8 mouse cellular contexts compared by ENCODE assay signal in the genomic region with DNA sequence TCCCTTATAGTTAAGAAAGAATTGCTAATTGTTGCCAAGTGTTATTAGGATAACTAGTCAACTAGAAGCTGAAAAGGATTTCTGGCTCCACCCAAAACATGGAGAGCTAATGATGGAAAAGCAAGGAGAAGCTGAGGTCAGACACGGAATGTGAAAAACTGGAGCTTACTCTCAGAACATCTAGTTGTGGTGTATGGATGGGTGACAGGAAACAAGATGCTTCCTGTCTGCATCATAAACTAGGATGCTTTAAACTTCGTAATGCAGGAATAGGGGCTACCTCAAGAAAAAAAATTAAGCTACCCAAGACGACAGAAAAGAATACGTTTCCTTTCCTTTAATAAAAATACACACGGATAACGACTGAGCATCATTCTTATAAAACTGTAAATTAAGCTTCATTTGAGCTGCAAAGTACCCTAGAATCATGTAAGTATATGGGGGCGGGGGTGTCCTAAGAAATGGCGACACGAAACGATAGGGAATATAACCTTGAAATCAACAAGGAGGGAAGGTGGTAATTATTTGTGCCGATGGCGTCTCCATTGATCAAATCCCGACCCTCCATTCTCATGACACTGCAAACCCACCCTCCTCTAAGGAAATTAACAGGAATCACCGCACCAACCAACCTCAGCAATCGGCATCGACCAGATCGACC. TPM values are rescaled to one million over a fixed set of nuclear protein-coding genes. Genes with fewer than 3 reads are reported as not detected.
A peak's percentile ranks its signal among the peaks of the same experiment; 100 is the strongest.
DNase-seq lines count a peak whose midpoint lies in the region; ATAC-seq and TF ChIP-seq lines count a peak whose summit lies in the region.

No protein-coding gene starts in this region.

- peak overlapping the region; percentile 43 for H3K9ac ChIP-seq in lung, postnatal 0 days (replicated peaks; ENCODE audit: low read depth)
- peak overlapping the region; percentile 71 for H3K9ac ChIP-seq in hindbrain, embryonic 13.5 days
- H3K9ac ChIP-seq in midbrain, embryonic 13.5 days (replicated peaks): peak overlapping the region; percentile 54

- H3K9me3 ChIP-seq in lung, postnatal 0 days (ENCODE audit: low read length): no peaks in the 10 kb centered on the region
- H3K9me3 ChIP-seq in hindbrain, embryonic 13.5 days: no peaks in the 10 kb centered on the region
- no peaks in the 10 kb centered on the region for H3K9me3 ChIP-seq in midbrain, embryonic 13.5 days

- peak overlapping the region; percentile 60 for H3K4me3 ChIP-seq in lung, postnatal 0 days (ENCODE audit: low read depth, low read length)
- H3K4me3 ChIP-seq in hindbrain, embryonic 13.5 days: peak overlapping the region; percentile 49
- peak overlapping the region; percentile 46 for H3K4me3 ChIP-seq in midbrain, embryonic 13.5 days (replicated peaks)

- TF ChIP-seq CTCF in lung, postnatal 0 days (IDR thresholded peaks at IDR 0.05): no peak

- no peak for DNase-seq in lung, postnatal 0 days (ENCODE audit: low spot score)
- DNase-seq in lung, postnatal 10 days: no peak
- peak; percentile 1 for DNase-seq in c-Kit-positive CD71-positive TER-119-positive erythroid progenitor cells, embryonic 14.5 days (ENCODE audit: low spot score)
- no peak for DNase-seq in ovary, postnatal 36 days (ENCODE audit: low spot score)
- DNase-seq in cerebellum, adult 8-10 months: no peak

- no peaks in the 10 kb centered on the region for H3K4me1 ChIP-seq in lung, postnatal 0 days (ENCODE audit: insufficient read depth, low read depth, low read length)
- 0 out of 2 replicates have a peak, but pooled peaks cover 3% of the 10 kb centered on the region for H3K4me1 ChIP-seq in hindbrain, embryonic 13.5 days (replicated peaks)
- peaks cover 6% of the 10 kb centered on the region; the same call in 1 of the 2 replicates for H3K4me1 ChIP-seq in midbrain, embryonic 13.5 days (replicated peaks)

- peak overlapping the region; percentile 60 for H3K27ac ChIP-seq in lung, postnatal 0 days (ENCODE audit: low read length)
- H3K27ac ChIP-seq in hindbrain, embryonic 13.5 days: peak overlapping the region; percentile 90
- H3K27ac ChIP-seq in midbrain, embryonic 13.5 days: peak overlapping the region; percentile 80

- ATAC-seq in lung, postnatal 0 days: 0 out of 2 replicates have a peak, but pooled peaks have one; percentile 5
- no peak for ATAC-seq in hindbrain, embryonic 13.5 days (ENCODE audit: low FRiP score)
- no peak for ATAC-seq in midbrain, embryonic 13.5 days
- no peak for ATAC-seq in erythroid progenitor cell, adult 5-6 weeks (replicated peaks; ENCODE audit: low FRiP score, poor library complexity, severe bottlenecking)

- H3K36me3 ChIP-seq in lung, postnatal 0 days (ENCODE audit: insufficient read depth, low read length): no peaks in the 10 kb centered on the region
- no peaks in the 10 kb centered on the region for H3K36me3 ChIP-seq in hindbrain, embryonic 13.5 days
- no peaks in the 10 kb centered on the region for H3K36me3 ChIP-seq in midbrain, embryonic 13.5 days

- H3K4me2 ChIP-seq in lung, postnatal 0 days (replicated peaks; ENCODE audit: low read depth, low read length): peak overlapping the region; percentile 50
- H3K4me2 ChIP-seq in hindbrain, embryonic 13.5 days: peak overlapping the region; percentile 54
- peak overlapping the region; percentile 52 for H3K4me2 ChIP-seq in midbrain, embryonic 13.5 days (replicated peaks)

- H3K27me3 ChIP-seq in lung, postnatal 0 days (replicated peaks; ENCODE audit: insufficient read depth, low read length): no peaks in the 10 kb centered on the region
- no peaks in the 10 kb centered on the region for H3K27me3 ChIP-seq in hindbrain, embryonic 13.5 days
- no peaks in the 10 kb centered on the region for H3K27me3 ChIP-seq in midbrain, embryonic 13.5 days

- TF ChIP-seq EP300 in lung, postnatal 0 days (IDR thresholded peaks at IDR 0.05): no peak

- 4% methylated on average over 17 of the region's 17 CpGs for WGBS in lung, postnatal 0 days
- WGBS in hindbrain, embryonic 13.5 days: 21% methylated on average over 17 of the region's 17 CpGs
- 24% methylated on average over 17 of the region's 17 CpGs for WGBS in midbrain, embryonic 13.5 days

RNA-seq across cellular contexts. Expression of gene Chm, which starts 0.6 kb away (rescaled TPM):
- 7.8 and 8.2 TPM in 2 replicates for polyA plus RNA-seq in lung, postnatal 0 days (2015; fragmentation: Nextera tagmentation; extraction: Ambion mirVana)
- polyA plus RNA-seq in hindbrain, embryonic 13.5 days (2015; fragmentation: Nextera tagmentation; extraction: Ambion mirVana): 13.2 and 14.0 TPM in 2 replicates
- polyA plus RNA-seq in midbrain, embryonic 13.5 days (2015; fragmentation: Nextera tagmentation; extraction: Ambion mirVana): 13.3 and 14.4 TPM in 2 replicates
- 1.7 and 9.4 TPM in 2 replicates for total RNA-seq in erythroid progenitor cell, adult 5-6 weeks (2015; ENCODE audit: low replicate concordance)
- 4.5 and 10.5 TPM in 2 replicates for total RNA-seq in erythroid progenitor cell, adult 5-6 weeks (2017; ENCODE audit: low replicate concordance)
